Mouse (Mus musculus) heart, adult 2 months (tissue): ENCODE results near the gene Fra10ac1.
A peak's percentile ranks its signal among the peaks of the same experiment; 100 is the strongest.

ENCODE experiments used
- CTCF ChIP-seq: fragments of 200-600 bp; IDR thresholded peaks from 2 replicates; pipeline ENCODE4 v1.8.1; 2022; ENCODE audit warnings: antibody characterized with exemption, mild to moderate bottlenecking, moderate library complexity
- POLR2A ChIP-seq: fragments of 200-500 bp; IDR thresholded peaks from 2 replicates; pipeline ENCODE4 v1.6.1; 2011; ENCODE audit warnings: mild to moderate bottlenecking, low read depth, low read length, control low read depth; ENCODE audit not compliant: insufficient read depth

DNA sequence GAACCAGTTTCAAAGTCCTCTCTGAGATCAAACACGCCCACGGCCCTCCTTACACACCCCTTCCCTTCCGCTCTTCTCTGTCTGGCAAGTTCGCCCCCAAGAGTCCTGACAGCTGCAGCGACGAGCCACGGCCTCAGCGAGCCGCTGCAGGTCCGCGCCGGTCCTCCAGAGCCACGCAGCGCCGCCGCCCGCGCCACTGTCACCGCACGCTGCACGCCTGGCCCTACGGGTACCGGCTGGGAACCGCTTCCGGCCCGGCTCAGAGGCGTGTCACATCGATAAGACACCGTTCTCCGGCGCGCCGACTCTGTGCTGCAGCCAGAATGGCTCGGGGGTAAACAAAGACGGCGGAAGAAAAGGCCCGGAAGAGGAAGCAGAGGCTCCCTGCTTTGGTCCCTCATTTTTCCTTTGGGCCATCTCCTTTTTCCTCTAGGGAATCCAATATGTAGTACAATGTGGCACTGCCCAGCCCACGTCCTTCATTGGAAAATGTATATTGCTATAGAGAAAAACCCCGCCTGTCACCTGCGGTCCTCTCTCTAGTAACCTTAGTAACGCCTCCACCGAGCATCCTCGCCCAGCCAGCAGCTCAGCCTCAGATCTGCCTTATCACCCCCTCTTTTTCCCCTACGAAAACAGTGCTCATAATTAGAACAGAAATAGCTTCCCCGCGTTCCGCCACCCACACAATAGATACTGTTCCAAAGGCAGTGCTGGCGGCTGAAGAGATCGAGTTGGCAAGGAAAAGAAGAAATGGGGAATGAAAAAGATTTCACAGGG, at the start of gene Fra10ac1:
- TF ChIP-seq CTCF: peak; percentile 61
- peak; percentile 65 for TF ChIP-seq POLR2A
